Mouse (Mus musculus) left cerebral cortex, postnatal 36 days (tissue): ENCODE measurements around the gene Rhobtb3. TPM values are rescaled to one million over a fixed set of nuclear protein-coding genes. Genes with fewer than 3 reads are reported as not detected.

Experiments used
- DNase-seq, 2 experiments: peaks; one replicate each; pipeline ENCODE4 v3.0.0; 2021 to 2022; ENCODE audit warnings: low spot score in 2 of 2, mixed read lengths in 1 of 2
- intact Hi-C: fragments of 180-260 bp; cut with DNase I; formaldehyde crosslinking; loops from one replicate; pipeline ENCODE4 v1.15.1; 2025
- total RNA-seq, 2 experiments: library from RNA; stranded (reverse); gene quantifications; 2 replicates each; pipeline ENCODE4 v1.2.3; 2021

Gene Rhobtb3
- 10 to 100 TPM; 15.0 to 16.0 TPM for total RNA-seq

GRCm38 (mm10) chr13:75943189-75944043 lies at the start of gene Rhobtb3:
Rhobtb3 (minus strand) TSS chr13:75943925.
- intact Hi-C loops: loop anchor here (1.0 kb wide), 1 partner anchor 75 kb away; the partner anchor contains the start of gene Rfesd
- DNase-seq: peak; percentile 77 to 81

- intact Hi-C loops: no loop called here
These were observed 48.7 kb upstream of the Rhobtb3 start for GRCm38 (mm10) chr13:75992169-75993028.

GRCm38 (mm10) chr13:75988096-75988495 lies 44.4 kb upstream of the Rhobtb3 start:
- intact Hi-C loops: no loop called here
- DNase-seq: no peak

More at GRCm38 (mm10) chr13:75992169-75993028, 48.7 kb upstream of the Rhobtb3 start:
- DNase-seq: no peak

GRCm38 (mm10) chr13:75981901-75982300 lies 38.2 kb upstream of the Rhobtb3 start:
- intact Hi-C loops: no loop called here
- DNase-seq: no peak

- no peak for DNase-seq
- intact Hi-C loops: no loop called here
These were observed 32.9 kb upstream of the Rhobtb3 start for GRCm38 (mm10) chr13:75976649-75977048.

- intact Hi-C loops: no loop called here
- no peak for DNase-seq
These were observed 32.5 kb upstream of the Rhobtb3 start for GRCm38 (mm10) chr13:75976218-75976617.

GRCm38 (mm10) chr13:75975629-75976028 lies 31.9 kb upstream of the Rhobtb3 start:
- DNase-seq: no peak
- intact Hi-C loops: no loop called here

- intact Hi-C loops: no loop called here
- DNase-seq: no peak
These were observed 30.8 kb upstream of the Rhobtb3 start for GRCm38 (mm10) chr13:75974481-75974880.

GRCm38 (mm10) chr13:75966850-75967249 lies 23.1 kb upstream of the Rhobtb3 start, which contains the start of gene Spata9:
Spata9 (plus strand) TSS chr13:75967150.
- no peak for DNase-seq
- intact Hi-C loops: no loop called here

GRCm38 (mm10) chr13:75955357-75955992 lies 11.8 kb upstream of the Rhobtb3 start:
- no peak for DNase-seq
- intact Hi-C loops: no loop called here

- no peak for DNase-seq
- intact Hi-C loops: no loop called here
These were observed 6.6 kb upstream of the Rhobtb3 start for GRCm38 (mm10) chr13:75950295-75950694.

- intact Hi-C loops: no loop called here
- DNase-seq: no peak
These were observed 507 bp upstream of the Rhobtb3 start for GRCm38 (mm10) chr13:75944044-75944820.

- no peak for DNase-seq
- intact Hi-C loops: loop anchor here (1.0 kb wide), 1 partner anchor 76 kb away; the partner anchor contains the start of gene Rfesd
These were observed 994 bp downstream of the Rhobtb3 start for GRCm38 (mm10) chr13:75942731-75943130.

GRCm38 (mm10) chr13:75941518-75942295 lies 2.0 kb downstream of the Rhobtb3 start:
- intact Hi-C loops: no loop called here

GRCm38 (mm10) chr13:75940791-75941517 lies 2.8 kb downstream of the Rhobtb3 start:
- no peak for DNase-seq
- intact Hi-C loops: no loop called here

More at GRCm38 (mm10) chr13:75941518-75942295, 2.0 kb downstream of the Rhobtb3 start:
- no peak for DNase-seq

- intact Hi-C loops: no loop called here
- DNase-seq: no peak
These were observed 4.9 kb downstream of the Rhobtb3 start for GRCm38 (mm10) chr13:75938866-75939265.

- no peak for DNase-seq
- intact Hi-C loops: no loop called here
These were observed 10.4 kb downstream of the Rhobtb3 start for GRCm38 (mm10) chr13:75933287-75933686.

- peak; percentile 28 to 34 for DNase-seq
- intact Hi-C loops: no loop called here
These were observed 12.7 kb downstream of the Rhobtb3 start for GRCm38 (mm10) chr13:75931073-75931472.
